Mouse (Mus musculus) large intestine, adult 2 months (tissue): Measurements from ENCODE around the gene Krtdap. TPM values are rescaled to one million over a fixed set of nuclear protein-coding genes. Genes with fewer than 3 reads are reported as not detected.
A peak's percentile ranks its signal among the peaks of the same experiment; 100 is the strongest.
"Not testable (repeated sequence)": the region's sequence is repeated elsewhere in the genome, so short reads cannot be mapped to it uniquely, and the experiment has no call there.

ENCODE experiments used
- DNase-seq: peaks from one replicate; pipeline ENCODE4 v3.0.0-alpha.2; 2012; ENCODE audit warnings: low read depth, low spot score
- WGBS: fragments of 180-500 bp; shearing (Covaris S2); methylation state at CpG from one replicate; pipeline ENCODE4 v1.1.7; 2018; 5-methylcytosine and 5-hydroxymethylcytosine counted together
- polyA plus RNA-seq: library from polyadenylated mRNA; depleted of rRNA; stranded (reverse); fragments of >200 nt; gene quantifications from 2 replicates; pipeline ENCODE4 v1.2.3, GENCODE M21; 2012

Krtdap gene
- polyA plus RNA-seq, 1 experiment = 0.41 TPM

DNA sequence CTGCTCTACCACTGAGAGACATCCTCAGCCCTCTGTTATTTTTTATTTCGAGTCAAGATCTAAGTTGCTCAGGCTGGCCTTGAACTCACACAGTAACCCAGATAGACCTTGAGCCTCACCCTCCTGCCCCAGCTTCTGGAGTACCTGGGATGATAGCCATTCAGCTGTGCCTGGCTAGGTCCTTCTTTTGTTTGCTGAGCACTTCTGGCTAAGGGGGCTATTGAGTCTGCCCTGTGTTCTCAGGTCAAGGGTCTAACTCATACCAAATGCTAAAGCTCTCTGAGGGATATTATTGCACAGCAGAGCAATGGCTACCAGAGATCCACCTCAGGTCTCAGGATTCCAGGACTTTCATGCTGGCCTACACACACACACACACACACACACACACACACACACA is 2.5 kb upstream of the Krtdap start:
- WGBS = 28% methylated on average over 1 of the region's 1 CpGs
- DNase-seq = no peak

DNA sequence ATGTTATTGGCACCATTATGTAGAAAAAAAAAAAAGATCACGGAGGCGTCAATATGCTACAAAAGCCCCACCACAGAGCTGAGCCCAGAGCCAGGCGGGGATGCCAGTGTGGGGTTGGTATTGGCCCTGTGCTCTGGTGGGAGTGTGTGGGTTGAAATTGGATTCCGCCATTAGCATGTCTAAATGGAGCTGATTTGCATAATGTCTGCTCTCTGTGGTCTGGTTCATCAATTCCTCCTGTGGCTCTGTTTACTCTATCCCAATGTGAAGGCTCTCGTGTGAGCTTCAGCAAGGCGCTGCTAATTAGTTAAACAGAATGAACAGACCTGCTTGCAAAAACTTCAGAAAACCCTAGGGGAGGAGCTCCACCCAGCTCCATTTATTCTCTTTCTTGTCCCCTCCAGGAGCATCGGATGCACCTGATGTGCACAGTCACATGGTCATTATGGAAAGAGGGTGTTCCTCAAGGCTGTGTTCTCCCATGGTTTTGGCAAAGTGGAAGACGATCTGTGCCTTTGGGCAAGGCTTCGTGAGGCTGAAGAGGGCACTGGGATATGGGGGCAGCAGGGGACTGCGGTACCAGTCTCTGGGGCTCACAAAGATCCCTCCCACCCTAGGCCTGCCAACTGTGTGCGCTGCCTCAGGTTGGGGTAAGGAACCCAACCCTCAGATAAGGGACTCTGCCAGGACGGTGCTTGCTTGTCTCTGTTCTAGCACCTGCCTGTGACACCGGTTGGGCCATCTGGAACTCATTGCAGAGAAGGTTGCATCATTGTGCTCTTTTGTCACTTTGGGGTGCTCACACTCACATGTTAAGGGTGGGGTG is 1.8 kb upstream of the Krtdap start:
- WGBS = 78% methylated on average over 13 of the region's 13 CpGs

DNA sequence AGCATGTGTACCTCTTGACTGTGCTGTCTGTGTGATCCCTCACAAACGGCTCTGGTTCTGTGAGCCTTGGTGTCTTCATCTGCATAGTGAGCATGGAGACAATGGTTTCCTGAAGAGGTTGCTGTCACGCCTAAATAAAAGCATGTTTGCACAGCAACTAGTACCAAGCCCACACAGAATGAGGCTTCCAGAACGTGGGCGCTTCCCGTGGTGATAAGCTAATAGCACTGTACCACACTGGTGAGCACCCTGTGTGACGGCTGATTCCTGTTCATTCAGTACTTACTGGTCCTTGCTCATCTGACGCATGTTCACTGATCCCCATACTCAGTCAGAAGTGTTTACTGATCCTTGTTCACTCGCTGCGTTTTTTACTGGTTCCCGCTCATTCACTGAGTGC is 2.4 kb downstream of the Krtdap start:
- DNase-seq = no peak
- WGBS = 68% methylated on average over 10 of the region's 10 CpGs

More for the DNA sequence above, 1.8 kb upstream of the Krtdap start:
- DNase-seq = no peak

DNA sequence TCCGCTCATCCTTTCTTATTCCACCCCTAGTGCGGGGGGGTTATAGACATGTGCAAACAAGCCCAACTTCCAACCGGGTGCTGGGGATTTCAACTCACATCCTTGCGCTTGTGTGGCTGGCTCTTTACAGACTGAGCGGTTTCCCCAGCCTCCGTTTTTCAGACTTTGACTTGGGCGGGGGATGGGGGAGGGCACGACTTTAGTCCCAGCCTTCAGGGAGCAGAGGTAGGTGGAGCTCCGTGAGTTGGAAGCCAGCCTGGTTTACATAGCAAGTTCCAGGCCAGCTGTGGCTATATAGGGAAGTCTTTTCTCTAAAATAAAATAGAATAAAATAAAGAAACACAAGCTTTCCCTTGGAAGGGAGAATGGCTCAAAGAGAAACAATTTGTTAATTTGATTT is 4.2 kb downstream of the Krtdap start:
- WGBS = 14% methylated on average over 9 of the region's 9 CpGs
- DNase-seq = no peak

DNA sequence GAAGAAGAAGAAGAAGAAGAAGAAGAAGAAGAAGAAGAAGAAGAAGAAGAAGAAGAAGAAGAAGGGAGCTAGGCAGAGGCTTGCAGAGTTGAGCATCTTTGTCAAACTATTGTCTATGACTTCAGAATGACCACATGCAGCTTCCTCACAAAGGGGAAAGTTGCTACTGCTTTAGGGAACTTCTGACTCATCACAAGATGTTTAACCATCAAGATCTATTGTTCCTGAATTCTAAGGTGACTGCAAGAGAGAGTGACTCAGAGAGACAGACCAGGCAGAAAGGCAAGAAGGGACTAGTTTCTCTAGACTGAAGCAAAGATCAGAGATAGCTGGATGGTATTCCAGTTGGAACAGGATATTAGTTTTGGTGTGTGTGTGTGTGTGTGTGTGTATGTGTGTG is 7.2 kb downstream of the Krtdap start:
- DNase-seq = no peak

- 40% methylated on average over 1 of the region's 1 CpGs for WGBS
- DNase-seq = no peak
Observed at GRCm38 (mm10) chr7:30796790-30797189, 9.1 kb downstream of the Krtdap start.

GRCm38 (mm10) chr7:30800653-30801052 is 13.0 kb downstream of the Krtdap start:
- DNase-seq = no peak

DNA sequence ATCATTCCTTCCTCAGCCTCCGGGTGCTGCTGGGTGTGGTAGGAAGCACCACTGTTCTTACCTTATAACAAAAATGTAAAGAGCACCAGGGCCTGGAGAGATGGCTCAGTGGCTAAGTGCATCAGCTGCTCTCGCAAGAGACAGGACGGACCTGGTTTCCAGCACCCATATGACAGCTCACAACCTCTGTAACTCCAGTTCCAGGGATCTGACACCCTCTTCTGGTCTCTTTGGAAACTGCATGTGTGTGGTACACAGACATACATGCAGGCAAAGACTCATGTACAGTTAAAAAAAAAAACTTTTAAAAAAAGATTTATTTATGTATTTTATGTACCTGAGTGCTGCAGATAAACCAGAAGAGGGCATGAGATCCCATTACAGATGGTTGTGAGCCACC is 15.6 kb downstream of the Krtdap start:
- no peak for DNase-seq
- WGBS = 94% methylated on average over 3 of the region's 3 CpGs

GRCm38 (mm10) chr7:30804026-30804715 is 16.5 kb downstream of the Krtdap start:
- DNase-seq = peak; percentile 69
- 28% methylated on average over 9 of the region's 9 CpGs for WGBS

- no peak for DNase-seq
- 57% methylated on average over 6 of the region's 6 CpGs for WGBS
Observed at GRCm38 (mm10) chr7:30805924-30806323, 18.2 kb downstream of the Krtdap start.

DNA sequence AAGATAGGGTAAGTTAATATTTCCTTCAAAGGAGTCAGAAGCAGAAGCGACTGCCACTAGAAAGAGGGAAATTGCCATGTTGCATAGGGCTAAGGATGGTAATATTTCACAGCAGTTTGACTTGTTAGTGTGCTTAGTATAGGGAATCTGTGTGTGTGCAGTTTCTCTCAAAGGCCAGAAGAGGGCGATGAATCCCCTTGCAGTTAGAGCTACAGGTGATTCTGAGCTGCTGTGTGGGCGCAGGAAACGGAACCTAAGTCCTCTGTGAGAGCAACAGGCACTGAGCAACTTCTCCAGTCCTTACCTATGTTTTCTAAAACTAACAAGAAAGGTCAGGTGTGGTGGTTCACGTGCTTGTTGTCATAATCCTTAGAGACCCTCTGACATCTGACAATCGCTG is 22.6 kb downstream of the Krtdap start:
- DNase-seq = no peak
- WGBS = 79% methylated on average over 6 of the region's 6 CpGs

DNA sequence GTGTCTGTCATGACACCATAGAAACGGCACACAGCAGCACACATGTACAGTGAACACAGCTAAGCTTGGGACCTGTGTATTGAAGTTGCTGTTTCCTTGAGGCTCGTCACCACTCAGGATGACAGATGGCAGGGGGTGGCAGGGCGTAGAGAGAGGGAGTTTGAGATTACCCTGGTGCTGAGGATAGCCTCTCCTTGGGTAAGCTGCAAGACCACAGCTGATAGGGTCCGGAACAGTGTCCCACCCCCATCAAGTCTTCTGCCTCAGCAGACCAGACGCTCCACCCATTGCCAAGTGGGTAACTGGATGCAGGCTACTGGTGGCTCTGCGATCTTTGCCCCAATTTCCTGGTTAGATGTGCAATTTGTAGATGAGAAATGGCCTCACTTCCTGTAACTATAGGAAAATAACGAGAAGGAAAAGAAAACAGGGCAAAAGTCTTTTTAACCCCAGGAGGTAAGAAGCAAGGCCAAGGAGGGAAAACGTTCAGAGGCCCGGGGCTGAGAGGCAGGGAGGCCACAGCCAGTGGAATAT is 24.1 kb downstream of the Krtdap start:
- DNase-seq = no peak
- WGBS = 24% methylated on average over 9 of the region's 9 CpGs

- 15% methylated on average over 6 of the region's 6 CpGs for WGBS
- no peak for DNase-seq
Observed at GRCm38 (mm10) chr7:30812291-30812807, 24.7 kb downstream of the Krtdap start.

GRCm38 (mm10) chr7:30820131-30820530 is 32.4 kb downstream of the Krtdap start:
- 22% methylated on average over 6 of the region's 6 CpGs for WGBS

DNA sequence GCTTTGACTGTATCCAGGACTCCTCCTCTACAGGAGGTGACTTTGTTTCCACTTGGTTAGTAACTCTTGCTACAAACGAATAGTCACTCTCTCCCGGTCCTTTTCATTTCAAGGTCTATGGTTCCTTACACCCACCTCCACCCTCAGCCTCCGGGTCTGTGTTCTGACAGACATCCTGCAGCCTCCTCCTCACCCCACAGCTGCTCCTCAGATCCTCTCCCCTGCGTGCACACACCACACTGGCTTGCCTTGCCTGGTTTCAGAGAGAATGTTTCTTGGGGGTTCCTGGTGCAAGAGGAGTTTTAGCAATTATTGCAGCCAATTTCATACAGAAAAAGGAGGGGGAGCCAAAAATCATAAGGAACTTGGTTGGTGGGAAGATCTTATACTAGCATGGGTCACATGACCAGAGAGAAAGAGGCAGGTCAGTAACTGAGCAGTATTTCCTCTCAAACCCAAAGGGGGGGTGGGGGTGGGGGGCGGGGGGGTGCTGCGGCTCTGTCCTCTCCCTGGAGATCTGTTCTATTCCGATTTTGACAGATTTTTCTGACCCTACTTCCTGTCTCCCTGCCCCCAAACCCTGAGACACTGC is 33.3 kb downstream of the Krtdap start:
- no peak for DNase-seq

More at GRCm38 (mm10) chr7:30820131-30820530, 32.4 kb downstream of the Krtdap start:
- DNase-seq = no peak

GRCm38 (mm10) chr7:30821532-30821931 is 33.8 kb downstream of the Krtdap start:
- 55% methylated on average over 5 of the region's 5 CpGs for WGBS
- no peak for DNase-seq

More for the DNA sequence above, 33.3 kb downstream of the Krtdap start:
- 32% methylated on average over 7 of the region's 7 CpGs for WGBS

GRCm38 (mm10) chr7:30823675-30824074 is 36.0 kb downstream of the Krtdap start, which contains the start of gene Ffar2:
TSS of gene Ffar2 (minus strand) at chr7:30823775.
- WGBS = 47% methylated on average over 18 of the region's 18 CpGs
- DNase-seq = no peak

DNA sequence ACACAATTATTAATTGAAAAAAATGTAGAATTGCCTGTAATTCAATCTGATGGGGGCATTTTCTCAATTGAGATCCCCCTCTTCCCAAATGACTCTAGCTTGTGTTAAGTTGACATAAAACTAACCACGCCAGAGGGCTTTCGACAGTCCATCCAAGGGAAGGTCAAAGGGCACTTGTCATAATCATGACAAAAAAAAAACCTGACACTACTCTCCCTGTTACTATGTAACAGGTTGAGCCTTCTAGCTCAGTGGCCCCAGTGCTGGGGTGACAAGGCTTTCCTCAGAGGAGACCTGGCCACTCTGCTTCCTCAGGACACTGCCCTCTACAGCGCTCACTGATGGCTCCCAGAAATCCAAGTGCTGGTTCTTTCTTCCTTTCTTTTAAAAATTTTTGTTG is 36.6 kb downstream of the Krtdap start:
- WGBS = 63% methylated on average over 3 of the region's 3 CpGs
- no peak for DNase-seq

- no peak for DNase-seq
- 55% methylated on average over 9 of the region's 10 CpGs for WGBS
Observed at GRCm38 (mm10) chr7:30826660-30827059, 39.0 kb downstream of the Krtdap start.

GRCm38 (mm10) chr7:30828871-30829270 is 41.2 kb downstream of the Krtdap start:
- DNase-seq = not testable (repeated sequence)
